Mouse (Mus musculus) myocyte (in vitro differentiated cells): ENCODE measurements around the gene Cldn10. TPM values are rescaled to one million over a fixed set of nuclear protein-coding genes. Genes with fewer than 3 reads are reported as not detected.
A peak's percentile ranks its signal among the peaks of the same experiment; 100 is the strongest.

ENCODE experiments used
- H3K27me3 ChIP-seq: one replicate; pipeline ENCODE4 v1.6.1; 2011; ENCODE audit not compliant: control insufficient read depth, insufficient read depth, insufficient read length
- H3K36me3 ChIP-seq: one replicate; pipeline ENCODE4 v1.6.1; 2011; ENCODE audit not compliant: control insufficient read depth, insufficient read depth
- H3K4me2 ChIP-seq: one replicate; pipeline ENCODE4 v1.6.1; 2011; ENCODE audit warnings: low read depth, control low read depth
- H3K4me3 ChIP-seq: one replicate; pipeline ENCODE4 v1.5.1; 2011; ENCODE audit warnings: mild to moderate bottlenecking, control low read depth, moderate library complexity
- H3K79me2 ChIP-seq: one replicate; pipeline ENCODE4 v1.6.1; 2011; ENCODE audit not compliant: control insufficient read depth, insufficient read depth
- H3ac ChIP-seq: one replicate; pipeline ENCODE4 v1.6.1; 2011; ENCODE audit not compliant: control insufficient read depth, insufficient read length
- CEBPB ChIP-seq: IDR thresholded peaks from 2 replicates; pipeline ENCODE4 v1.6.1; 2011; ENCODE audit warnings: mild to moderate bottlenecking, moderate library complexity; ENCODE audit not compliant: poor library complexity, insufficient read depth, severe bottlenecking
- E2F4 ChIP-seq: IDR thresholded peaks from one replicate; pipeline ENCODE4 v1.6.1; 2011; ENCODE audit warnings: mild to moderate bottlenecking, control low read depth, moderate library complexity; ENCODE audit not compliant: insufficient read depth
- MAX ChIP-seq: IDR thresholded peaks from one replicate; pipeline ENCODE4 v1.6.1; 2011; ENCODE audit warnings: low read depth, mild to moderate bottlenecking, control low read depth
- MYOD1 ChIP-seq, 3 experiments: IDR thresholded peaks; one replicate each; pipeline ENCODE4 v1.6.1; 2011; ENCODE audit warnings: control low read depth in 2 of 3, low read depth in 2 of 3, mild to moderate bottlenecking in 2 of 3, moderate library complexity in 1 of 3; ENCODE audit not compliant: insufficient read length in 2 of 3, control insufficient read depth in 1 of 3
- MYOG ChIP-seq, 3 experiments: IDR thresholded peaks; one replicate each; pipeline ENCODE4 v1.6.1; 2011; ENCODE audit warnings: control low read depth in 2 of 3, low read depth in 2 of 3, mild to moderate bottlenecking in 2 of 3; ENCODE audit not compliant: insufficient read length in 2 of 3, control insufficient read depth in 1 of 3, insufficient read depth in 1 of 3
- POLR2A ChIP-seq: IDR thresholded peaks from one replicate; pipeline ENCODE4 v1.6.1; 2011; ENCODE audit warnings: low read depth, mild to moderate bottlenecking, control low read depth, moderate library complexity; ENCODE audit not compliant: insufficient read length
- POLR2AphosphoS2 ChIP-seq: IDR thresholded peaks from one replicate; pipeline ENCODE4 v1.6.1; 2011; ENCODE audit warnings: low read depth, control low read depth; ENCODE audit not compliant: insufficient read length
- REST ChIP-seq: IDR thresholded peaks from one replicate; pipeline ENCODE4 v1.6.1; 2011; ENCODE audit warnings: mild to moderate bottlenecking, control low read depth, moderate library complexity; ENCODE audit not compliant: insufficient read depth, insufficient read length
- SRF ChIP-seq: IDR thresholded peaks from one replicate; pipeline ENCODE4 v1.6.1; 2011; ENCODE audit warnings: low read depth; ENCODE audit not compliant: control insufficient read depth, insufficient read length
- TCF12 ChIP-seq: IDR thresholded peaks from one replicate; pipeline ENCODE4 v1.6.1; 2011; ENCODE audit warnings: mild to moderate bottlenecking, control low read depth; ENCODE audit not compliant: poor library complexity, insufficient read depth, severe bottlenecking
- TCF3 ChIP-seq: IDR thresholded peaks from one replicate; pipeline ENCODE4 v1.6.1; 2011; ENCODE audit warnings: low read depth, control low read depth; ENCODE audit not compliant: insufficient read length
- USF1 ChIP-seq: IDR thresholded peaks from one replicate; pipeline ENCODE4 v1.6.1; 2011; ENCODE audit warnings: low read depth, mild to moderate bottlenecking, control low read depth, moderate library complexity
- polyA plus RNA-seq: library from polyadenylated mRNA; unstranded; fragments of >200 nt; fragmentation: generic; extraction: Trizol; gene quantifications from one replicate; pipeline ENCODE4 v1.2.1, GENCODE M21; 2012; ENCODE audit warnings: missing spikeins

Gene Cldn10
- polyA plus RNA-seq, 1 experiment: not detected

- Histone ChIP-seq H3K36me3 (no peaks in the 10 kb centered on the region), H3ac (no peak overlapping the region), H3K4me3 (no peak overlapping the region), H3K4me2 (no peak overlapping the region), H3K79me2 (no peaks in the 10 kb centered on the region), H3K27me3 (no peaks in the 10 kb centered on the region)
- TF ChIP-seq MYOD1 (IDR thresholded peaks at IDR 0.05; ENCODE audit: control insufficient read depth in 1 of 3, insufficient read length in 2 of 3, low read depth in 2 of 3) (no peak), CEBPB (no peak)
These were observed 49.0 kb downstream of the Cldn10 start for GRCm38 (mm10) chr14:118836754-118837153.

- H3K4me3 ChIP-seq: no peak overlapping the region
- no peak overlapping the region for H3K4me2 ChIP-seq
- no peaks in the 10 kb centered on the region for H3K27me3 ChIP-seq
- H3ac ChIP-seq: no peak overlapping the region
- H3K79me2 ChIP-seq: no peaks in the 10 kb centered on the region
- no peaks in the 10 kb centered on the region for H3K36me3 ChIP-seq
- no peak for TF ChIP-seq E2F4
- no peak for TF ChIP-seq TCF12
- no peak for TF ChIP-seq USF1
- TF ChIP-seq POLR2AphosphoS2: no peak
- TF ChIP-seq MYOG (IDR thresholded peaks at IDR 0.05; ENCODE audit: control insufficient read depth in 1 of 3, insufficient read depth in 1 of 3, insufficient read length in 2 of 3, low read depth in 2 of 3): no peak
- TF ChIP-seq MYOD1 (IDR thresholded peaks at IDR 0.05; ENCODE audit: control insufficient read depth in 1 of 3, insufficient read length in 2 of 3, low read depth in 2 of 3): no peak
- TF ChIP-seq CEBPB: no peak
- TF ChIP-seq TCF3: no peak
- TF ChIP-seq REST: no peak
- TF ChIP-seq POLR2A: no peak
These were observed 50.9 kb downstream of the Cldn10 start for GRCm38 (mm10) chr14:118838556-118839120.

- H3ac ChIP-seq: no peak overlapping the region
- H3K27me3 ChIP-seq: peaks cover 2% of the 10 kb centered on the region
- no peaks in the 10 kb centered on the region for H3K79me2 ChIP-seq
- no peaks in the 10 kb centered on the region for H3K36me3 ChIP-seq
- TF ChIP-seq USF1 (peak; percentile 51), MYOD1 (IDR thresholded peaks at IDR 0.05; ENCODE audit: control insufficient read depth in 1 of 3, insufficient read length in 2 of 3, low read depth in 2 of 3) (peak in 1 of 3 experiments; percentile 44), MYOG (IDR thresholded peaks at IDR 0.05; ENCODE audit: control insufficient read depth in 1 of 3, insufficient read depth in 1 of 3, insufficient read length in 2 of 3, low read depth in 2 of 3) (peak in 1 of 3 experiments; percentile 62), E2F4 (no peak), REST (no peak), SRF (no peak)
- H3K4me2 ChIP-seq: no peak overlapping the region
- no peak overlapping the region for H3K4me3 ChIP-seq
These were observed 51.7 kb downstream of the Cldn10 start for GRCm38 (mm10) chr14:118839416-118839815.

- H3K4me2 ChIP-seq: no peak overlapping the region
- TF ChIP-seq SRF (no peak), CEBPB (no peak), POLR2AphosphoS2 (no peak), E2F4 (no peak), MYOG (IDR thresholded peaks at IDR 0.05; ENCODE audit: control insufficient read depth in 1 of 3, insufficient read depth in 1 of 3, insufficient read length in 2 of 3, low read depth in 2 of 3) (no peak), MYOD1 (IDR thresholded peaks at IDR 0.05; ENCODE audit: control insufficient read depth in 1 of 3, insufficient read length in 2 of 3, low read depth in 2 of 3) (no peak)
These were observed 52.3 kb downstream of the Cldn10 start for GRCm38 (mm10) chr14:118840027-118840426.

GRCm38 (mm10) chr14:118842353-118842752, 54.6 kb downstream of the Cldn10 start:
- H3K4me3 ChIP-seq: no peak overlapping the region
- H3K4me2 ChIP-seq: no peak overlapping the region
- no peak overlapping the region for H3ac ChIP-seq
- H3K79me2 ChIP-seq: no peaks in the 10 kb centered on the region
- TF ChIP-seq MAX (no peak), MYOG (IDR thresholded peaks at IDR 0.05; ENCODE audit: control insufficient read depth in 1 of 3, insufficient read depth in 1 of 3, insufficient read length in 2 of 3, low read depth in 2 of 3) (no peak), REST (no peak), MYOD1 (IDR thresholded peaks at IDR 0.05; ENCODE audit: control insufficient read depth in 1 of 3, insufficient read length in 2 of 3, low read depth in 2 of 3) (no peak), SRF (no peak)
- peaks cover 14% of the 10 kb centered on the region for H3K27me3 ChIP-seq
- H3K36me3 ChIP-seq: no peaks in the 10 kb centered on the region

More at GRCm38 (mm10) chr14:118840027-118840426, 52.3 kb downstream of the Cldn10 start:
- no peak overlapping the region for H3K4me3 ChIP-seq
- peaks cover 4% of the 10 kb centered on the region for H3K27me3 ChIP-seq
- H3ac ChIP-seq: no peak overlapping the region
- no peaks in the 10 kb centered on the region for H3K79me2 ChIP-seq
- no peaks in the 10 kb centered on the region for H3K36me3 ChIP-seq
